ENCODE assay signal across 24 mouse cellular contexts in genomic region chr17:24932431-24932830, GRCm38 (mm10).
"Had no signal": no experiment of that assay in that cellular context is flagged by ENCODE, and none has a peak within 500 bp of the region (broad histone marks: within the 10 kb centered on the region; RNA-seq: fewer than 3 reads in every experiment).

No protein-coding gene starts in this region.

- ATAC-seq: inflammation-experienced regulatory T-cells, adult 6 months; intestine, postnatal 0 days; liver, embryonic 12.5 days; midbrain, embryonic 13.5 days; midbrain, embryonic 16.5 days had no signal

- H3K27me3 ChIP-seq: liver, embryonic 12.5 days; liver, embryonic 15.5 days; lung, embryonic 15.5 days; megakaryocyte, embryonic 14.5 days; midbrain, embryonic 13.5 days; neural tube, embryonic 15.5 days had no signal

- H3K9ac ChIP-seq: liver, embryonic 12.5 days; liver, embryonic 15.5 days; lung, embryonic 15.5 days; neural tube, embryonic 15.5 days had no signal

- H3K4me3 ChIP-seq: left cerebral cortex, adult 2 months; liver, embryonic 12.5 days; liver, embryonic 15.5 days; lung, embryonic 15.5 days; megakaryocyte, embryonic 14.5 days; midbrain, embryonic 10.5 days; midbrain, embryonic 13.5 days; myocyte; neural tube, embryonic 15.5 days had no signal

- DNase-seq: kidney, postnatal 14 days; layer of hippocampus, postnatal 36 days; lung, adult 18-20 months; lung, postnatal 10 days; lung, postnatal 36 days; right cerebral cortex, adult 18-20 months; right cerebral cortex, postnatal 14 days; right cerebral cortex, postnatal 4 days; thymus, adult 2 months; thymus, postnatal 14 days; thymus, postnatal 4 days had no signal

- H3K9me3 ChIP-seq: liver, embryonic 12.5 days; liver, embryonic 15.5 days; lung, embryonic 15.5 days; megakaryocyte, embryonic 14.5 days; midbrain, embryonic 10.5 days; midbrain, embryonic 13.5 days; neural tube, embryonic 15.5 days had no signal

- H3K4me2 ChIP-seq: liver, embryonic 12.5 days; liver, embryonic 15.5 days; lung, embryonic 15.5 days; neural tube, embryonic 15.5 days had no signal

- H3K27ac ChIP-seq: left cerebral cortex, adult 2 months; liver, embryonic 12.5 days; liver, embryonic 15.5 days; lung, embryonic 15.5 days; midbrain, embryonic 10.5 days; midbrain, embryonic 13.5 days; neural tube, embryonic 15.5 days; stomach, postnatal 0 days had no signal
